Mouse (Mus musculus): Measurements from ENCODE around the gene Ttc5.
"Not testable (repeated sequence)": the region's sequence is repeated elsewhere in the genome, so short reads cannot be mapped to it uniquely, and the experiment has no call there.

The Ttc5 gene

DNA sequence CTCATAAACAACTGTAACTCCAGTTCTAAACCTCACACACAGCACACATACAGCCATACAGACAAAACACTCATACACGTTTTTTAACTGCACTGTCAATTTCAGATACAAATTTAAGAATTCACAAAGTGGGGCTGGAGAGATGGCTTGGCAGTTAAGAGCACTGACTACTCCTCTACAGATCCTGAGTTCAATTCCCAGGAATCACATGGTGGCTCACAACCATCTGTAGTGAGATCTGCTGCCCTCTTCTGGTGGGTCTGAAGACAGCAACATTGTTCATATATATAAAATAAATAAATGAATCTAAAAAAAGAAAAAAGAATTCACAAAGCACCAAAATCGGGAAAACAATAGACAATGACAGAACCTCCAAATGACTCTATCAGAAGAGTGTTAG lies 14.0 kb downstream of the Ttc5 start:
- DNase-seq (ENCODE audit: extremely low spot score, low read depth, low spot score), result no peak

DNA sequence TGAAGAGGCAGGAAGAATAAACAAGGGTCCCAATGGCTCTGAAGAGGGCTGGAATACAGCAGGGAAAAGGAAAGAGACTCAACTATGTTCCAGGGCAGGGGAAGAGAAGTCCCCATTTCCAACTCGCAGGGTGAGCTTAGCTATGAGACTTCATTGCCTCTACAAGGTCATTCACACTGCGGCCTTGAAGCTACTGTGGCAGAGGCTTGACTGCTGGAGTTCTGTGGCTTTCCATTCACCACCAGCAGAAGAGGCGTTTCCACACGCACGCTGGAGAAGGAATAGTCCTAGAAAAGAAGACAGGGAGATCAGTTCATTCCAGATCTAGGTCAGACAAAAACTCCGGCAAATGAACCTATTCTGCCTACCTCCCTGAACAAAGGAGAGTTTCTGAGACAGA lies 19.6 kb downstream of the Ttc5 start:
- DNase-seq (ENCODE audit: extremely low spot score, low read depth, low spot score), result no peak

DNA sequence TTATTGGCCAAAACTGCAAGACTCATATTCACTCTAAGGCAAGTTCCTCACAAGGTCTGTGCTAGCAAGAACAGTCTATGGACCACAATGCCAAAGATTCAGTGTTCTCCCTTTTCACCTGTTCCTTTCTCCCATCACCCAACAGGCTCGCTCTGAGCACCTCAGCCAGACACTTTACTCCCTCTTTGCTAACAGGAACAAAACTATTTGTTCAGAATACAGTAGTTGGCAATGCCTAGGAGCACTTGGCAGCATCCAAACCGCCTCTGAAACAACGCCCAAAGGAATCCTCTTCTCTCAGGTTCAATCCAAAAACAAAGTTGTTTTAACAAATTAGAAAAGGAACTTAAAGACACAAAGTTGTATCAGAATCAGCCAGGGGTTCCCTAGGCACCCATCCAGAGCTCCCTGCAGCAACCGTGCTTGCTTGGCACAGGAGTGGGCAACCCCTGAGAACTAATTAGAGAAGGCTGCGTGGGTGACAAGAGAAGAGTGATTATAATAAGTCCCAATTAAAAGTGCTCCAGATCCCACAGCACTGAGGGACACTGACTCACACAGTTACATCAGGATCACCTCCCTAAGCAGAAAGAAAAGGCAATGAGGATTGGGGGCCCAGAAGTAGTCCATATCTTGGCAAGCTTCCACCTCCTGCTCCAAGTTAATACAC lies 26.8 kb downstream of the Ttc5 start:
- DNase-seq (ENCODE audit: extremely low spot score, low read depth, low spot score), result no peak

DNA sequence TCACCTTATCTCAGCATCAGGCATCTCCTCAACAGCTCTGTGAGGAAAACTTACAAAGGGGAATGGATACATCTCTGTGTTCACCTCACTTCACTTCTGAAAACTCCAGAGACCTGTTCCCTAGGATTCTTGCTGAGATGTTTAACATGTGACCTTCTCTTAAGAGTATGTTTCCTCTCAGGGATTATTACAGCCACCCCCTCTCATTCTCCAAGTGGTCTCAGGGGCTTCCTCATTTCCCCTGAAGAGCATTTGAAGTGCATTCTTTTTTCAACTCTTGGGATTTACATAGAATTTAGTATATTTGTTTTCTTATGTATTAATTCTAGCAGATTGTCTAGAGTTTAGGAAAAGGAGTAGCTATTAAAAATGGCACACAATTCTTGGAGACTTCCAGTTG lies 40.3 kb downstream of the Ttc5 start, which contains the start of gene Olfr749:
Gene Olfr749, minus strand, starts transcription at position 101 of the 400 bp plus-strand sequence.
- DNase-seq (ENCODE audit: extremely low spot score, low read depth, low spot score), result no peak

DNA sequence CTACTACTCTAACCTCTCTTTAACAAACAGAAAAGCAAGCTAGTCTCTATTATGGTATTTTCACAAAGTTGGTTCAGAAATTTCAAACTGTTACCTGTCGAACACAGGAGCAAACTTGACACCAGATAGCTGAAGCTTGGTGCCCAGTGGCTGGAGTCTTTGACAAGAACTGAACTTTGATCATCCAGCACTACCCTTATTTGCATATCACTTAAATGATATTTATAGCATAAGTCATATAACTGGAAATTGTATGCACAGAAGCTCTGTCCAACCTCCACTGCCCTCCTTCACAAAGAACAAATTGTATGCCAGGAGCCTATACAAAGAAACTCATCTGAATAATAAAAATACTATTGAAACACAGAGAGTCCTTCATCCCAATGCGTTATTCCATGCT lies 43.7 kb downstream of the Ttc5 start:
- DNase-seq (ENCODE audit: extremely low spot score, low read depth, low spot score), result no peak

DNA sequence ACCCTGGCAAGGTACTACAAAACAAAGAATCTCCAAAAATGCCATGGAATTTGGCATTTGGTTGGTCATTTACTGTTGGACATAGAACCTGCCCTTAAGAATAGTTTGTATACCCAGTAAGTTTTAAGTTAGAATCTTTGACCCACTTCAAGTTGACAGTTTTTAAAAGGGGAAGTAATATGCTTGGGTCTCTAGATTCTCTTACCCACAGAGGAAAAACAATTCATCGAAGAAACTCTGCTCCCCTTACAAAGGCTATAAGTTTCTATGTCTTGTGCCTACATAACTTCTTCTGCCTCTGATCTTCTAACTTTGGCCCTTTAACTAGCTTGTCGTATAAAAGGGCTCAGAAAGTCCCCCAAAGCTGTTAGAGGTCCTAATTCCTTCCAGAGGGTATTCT lies 45.0 kb downstream of the Ttc5 start:
- no peak for DNase-seq (ENCODE audit: extremely low spot score, low read depth, low spot score)

DNA sequence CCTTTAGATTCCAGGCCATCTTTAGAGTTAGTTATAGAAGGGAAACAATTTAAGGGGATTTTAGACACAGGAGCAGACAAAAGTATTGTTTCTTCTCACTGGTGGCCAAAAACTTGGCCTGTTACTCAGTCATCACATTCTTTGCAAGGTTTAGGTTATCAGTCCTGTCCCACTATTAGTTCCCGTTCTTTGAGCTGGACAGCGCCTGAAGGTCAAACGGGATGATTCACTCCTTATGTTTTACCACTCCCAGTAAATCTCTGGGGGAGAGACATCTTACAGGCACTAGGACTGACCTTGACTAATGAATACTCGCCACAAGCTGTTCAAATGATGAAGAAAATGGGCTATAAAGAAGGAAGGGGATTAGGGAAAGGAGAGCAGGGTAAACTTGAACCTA lies 62.9 kb downstream of the Ttc5 start:
- DNase-seq (ENCODE audit: extremely low spot score, low read depth, low spot score), result not testable (repeated sequence)

DNA sequence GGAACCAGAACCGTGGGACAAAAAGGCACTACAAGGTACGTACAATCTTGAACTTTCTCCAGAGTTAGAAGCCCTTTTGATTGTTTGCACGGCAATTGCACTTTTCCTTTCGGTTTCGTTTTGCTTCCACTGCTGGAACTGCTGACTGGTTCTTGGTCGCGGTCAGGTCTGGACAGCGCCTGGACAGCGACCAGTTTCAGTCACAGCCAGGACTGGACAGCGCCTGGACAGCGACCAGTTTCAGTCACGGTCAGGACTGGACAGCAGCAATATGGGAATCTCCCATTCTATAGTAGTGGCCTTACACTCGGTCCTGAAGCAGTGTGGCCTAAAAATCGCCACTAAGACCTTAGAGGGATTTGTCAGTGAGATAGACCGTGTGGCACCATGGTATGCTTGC lies 65.4 kb downstream of the Ttc5 start:
- not testable (repeated sequence) for DNase-seq (ENCODE audit: extremely low spot score, low read depth, low spot score)
